Mouse (Mus musculus): ENCODE results near the gene 1700010I14Rik. TPM values are rescaled to one million over a fixed set of nuclear protein-coding genes. Genes with fewer than 3 reads are reported as not detected.

Gene 1700010I14Rik
- 0.23 and 0.33 TPM in 2 replicates for total RNA-seq (2012; rRNA removed)
- 1 to 10 TPM in 1 of 2 experiments, not detected in 1; 2.2 TPM for polyA plus RNA-seq (2012; ENCODE audit: insufficient read depth in 1 of 2, insufficient read length in 2 of 2, low read depth in 1 of 2, low replicate concordance in 2 of 2, missing spikeins in 1 of 2)

DNA sequence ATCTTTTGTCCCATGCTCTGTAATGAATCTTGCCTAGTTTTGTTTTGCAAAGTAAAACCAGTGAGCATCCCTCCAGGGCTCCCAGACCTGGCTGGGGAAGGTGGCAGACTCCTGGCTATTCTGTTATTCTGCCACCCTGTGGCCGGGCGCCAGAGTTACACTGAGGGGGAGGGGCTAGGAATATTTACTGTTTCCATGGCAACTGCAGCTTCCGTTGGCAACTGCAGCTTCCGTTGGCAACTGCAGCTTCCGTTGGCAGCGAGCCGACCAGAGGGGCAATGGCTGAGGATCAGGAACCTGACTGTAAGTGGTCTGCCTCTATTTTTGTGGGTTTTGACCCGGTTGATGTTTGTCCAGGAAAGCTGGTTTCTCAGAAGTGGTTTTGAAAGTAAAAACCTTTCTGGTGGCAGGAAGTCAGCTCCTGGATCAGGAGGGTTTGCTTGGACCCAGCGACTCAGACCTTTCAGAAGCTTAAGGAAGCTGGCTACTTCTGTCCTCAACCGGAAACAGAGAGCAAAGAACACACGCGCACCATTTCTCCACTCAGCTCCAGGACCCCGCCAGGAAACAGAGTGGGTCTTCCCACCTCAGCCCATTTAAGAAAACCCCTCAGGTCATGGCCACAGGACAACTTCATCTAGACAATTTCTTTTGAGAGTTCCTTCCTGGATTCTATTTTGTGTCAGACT is at the start of gene 1700010I14Rik:
1700010I14Rik (plus strand) TSS at position 215 of the 689 bp plus-strand sequence.
- Histone ChIP-seq H3K79me2 (ENCODE audit: control insufficient read depth, insufficient read depth, low read length, poor library complexity) (no peaks in the 10 kb centered on the region), H3K4me3 (ENCODE audit: control insufficient read depth in 1 of 2, insufficient read depth in 1 of 2, low read depth in 2 of 2, low read length in 2 of 2) (peak within 1 kb of the TSS; percentile 42 to 56), H3K27me3 (ENCODE audit: control insufficient read depth in 1 of 2, insufficient read depth in 2 of 2, low read length in 2 of 2) (no peaks in the 10 kb centered on the region), H3K4me1 (ENCODE audit: control insufficient read depth in 1 of 2, insufficient read depth in 2 of 2, low read length in 2 of 2) (no peaks in the 10 kb centered on the region), H3K36me3 (ENCODE audit: control insufficient read depth in 1 of 2, insufficient read depth in 2 of 2, low read length in 2 of 2) (no peaks in the 10 kb centered on the region), H3K9me3 (replicated peaks; ENCODE audit: insufficient read depth, low read length) (no peaks in the 10 kb centered on the region), H3K9ac (ENCODE audit: control insufficient read depth, low read depth, low read length, poor library complexity, severe bottlenecking) (peak within 1 kb of the TSS; percentile 51), H3K27ac (ENCODE audit: control insufficient read depth, low read depth, low read length) (0 out of 2 replicates have a peak within 1 kb of the TSS, but pooled peaks have one; percentile 2)
- DNase-seq (ENCODE audit: low read depth, low spot score): peak; percentile 77
- TF ChIP-seq POLR2AphosphoS5 (IDR thresholded peaks at IDR 0.05; ENCODE audit: borderline replicate concordance, low read depth, low read length): no peak
- peak; percentile 19; the same call in 1 of the 2 replicates for TF ChIP-seq MXI1 (IDR thresholded peaks at IDR 0.05; ENCODE audit: low read depth, low read length)
- TF ChIP-seq NELFE (IDR thresholded peaks at IDR 0.05; ENCODE audit: low read depth, low read length): peak; percentile 45; the same call in 1 of the 2 replicates
- TF ChIP-seq RAD21 (IDR thresholded peaks at IDR 0.05; ENCODE audit: low read depth, low read length): peak; percentile 30
- TF ChIP-seq SIN3A (IDR thresholded peaks at IDR 0.05; ENCODE audit: low read length): peak; percentile 78
- peak; percentile 32; the same call in 1 of the 2 replicates for TF ChIP-seq ETS1 (IDR thresholded peaks at IDR 0.05; ENCODE audit: low read depth, low read length)
- TF ChIP-seq SMC3 (IDR thresholded peaks at IDR 0.05; ENCODE audit: low read depth, low read length): peak; percentile 59
- peak; percentile 68 for TF ChIP-seq HCFC1 (IDR thresholded peaks at IDR 0.05; ENCODE audit: low read depth, low read length)
- TF ChIP-seq GABPA (IDR thresholded peaks at IDR 0.05; ENCODE audit: low read depth, low read length): no peak
- TF ChIP-seq RCOR1 (IDR thresholded peaks at IDR 0.05; ENCODE audit: low read depth, low read length): no peak
- no peak for TF ChIP-seq TAL1 (IDR thresholded peaks at IDR 0.05; ENCODE audit: low read length)
- TF ChIP-seq POLR2A (IDR thresholded peaks at IDR 0.05; ENCODE audit: control insufficient read depth in 1 of 2, insufficient read depth in 1 of 2, low read depth in 1 of 2, low read length in 2 of 2, poor library complexity in 1 of 2): peak in 1 of 2 experiments; percentile 56; a peak in 1 of 4 replicates
- TF ChIP-seq CTCF (IDR thresholded peaks at IDR 0.05 in 2 of 3, conservative IDR thresholded peaks at IDR 0.05 in 1 of 3; ENCODE audit: control insufficient read depth in 1 of 3, insufficient read depth in 1 of 3, low read depth in 2 of 3, low read length in 3 of 3, poor library complexity in 1 of 3, severe bottlenecking in 1 of 3): peak; percentile 43 to 68 (median 63); a peak in 5 of 6 replicates

DNA sequence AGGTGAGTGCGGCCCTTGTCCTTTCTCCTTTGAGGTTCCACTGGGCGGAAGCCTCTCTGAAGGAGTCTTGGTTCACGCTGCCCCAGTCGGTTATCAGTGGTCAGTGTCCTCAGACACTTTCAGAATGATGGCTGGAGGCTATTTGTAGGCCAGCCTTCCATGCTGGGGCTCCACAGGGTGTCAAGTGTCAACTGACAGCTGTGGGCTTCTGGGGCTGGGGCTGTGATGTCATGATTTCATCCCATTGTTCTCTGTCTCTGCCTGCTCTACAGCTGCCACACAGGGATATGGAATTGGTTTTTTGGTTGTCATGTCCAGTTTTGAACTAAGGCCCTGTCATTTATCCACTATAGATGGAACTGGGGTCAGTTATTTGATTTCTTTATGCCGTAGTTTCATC is 36.5 kb upstream of the 1700010I14Rik start:
- Histone ChIP-seq H3K27ac (ENCODE audit: control insufficient read depth, low read depth, low read length) (no peak overlapping the region), H3K36me3 (ENCODE audit: control insufficient read depth in 1 of 2, insufficient read depth in 2 of 2, low read length in 2 of 2) (no peaks in the 10 kb centered on the region)
- no peak for TF ChIP-seq E2F4 (IDR thresholded peaks at IDR 0.05; ENCODE audit: borderline replicate concordance, low read depth, low read length)
- TF ChIP-seq MAX (IDR thresholded peaks at IDR 0.05; ENCODE audit: low read length): no peak
- TF ChIP-seq USF2 (IDR thresholded peaks at IDR 0.05; ENCODE audit: borderline replicate concordance in 1 of 2, insufficient read depth in 1 of 2, low read depth in 1 of 2, low read length in 2 of 2): no peak
- TF ChIP-seq KAT2A (conservative IDR thresholded peaks at IDR 0.05; ENCODE audit: low read depth, low read length): no peak
- no peak for TF ChIP-seq ETS1 (IDR thresholded peaks at IDR 0.05; ENCODE audit: low read depth, low read length)

More for the DNA sequence above, 36.5 kb upstream of the 1700010I14Rik start:
- DNase-seq (ENCODE audit: low read depth, low spot score): no peak
- Histone ChIP-seq H3K79me2 (ENCODE audit: control insufficient read depth, insufficient read depth, low read length, poor library complexity) (no peaks in the 10 kb centered on the region), H3K4me1 (ENCODE audit: control insufficient read depth in 1 of 2, insufficient read depth in 2 of 2, low read length in 2 of 2) (no peaks in the 10 kb centered on the region), H3K4me3 (ENCODE audit: control insufficient read depth in 1 of 2, insufficient read depth in 1 of 2, low read depth in 2 of 2, low read length in 2 of 2) (no peak overlapping the region), H3K27me3 (ENCODE audit: control insufficient read depth in 1 of 2, insufficient read depth in 2 of 2, low read length in 2 of 2) (no peaks in the 10 kb centered on the region), H3K9ac (ENCODE audit: control insufficient read depth, low read depth, low read length, poor library complexity, severe bottlenecking) (no peak overlapping the region), H3K9me3 (replicated peaks; ENCODE audit: insufficient read depth, low read length) (no peaks in the 10 kb centered on the region)
